Mouse (Mus musculus) layer of hippocampus, postnatal 25 days (tissue): Measurements from ENCODE around the gene Psmb11. TPM values are rescaled to one million over a fixed set of nuclear protein-coding genes. Genes with fewer than 3 reads are reported as not detected.

Experiments used
- DNase-seq, 2 experiments: peaks; one replicate each; pipeline ENCODE4 v3.0.0; 2022; ENCODE audit warnings: mixed read lengths in 2 of 2, low spot score in 1 of 2; ENCODE audit errors: extremely low spot score in 1 of 2
- total RNA-seq, 2 experiments: library from RNA; stranded (reverse); gene quantifications; 2 replicates each; pipeline ENCODE4 v1.2.3; 2021

The Psmb11 gene
- under 1 TPM; 0.16 to 0.32 TPM for total RNA-seq

DNA sequence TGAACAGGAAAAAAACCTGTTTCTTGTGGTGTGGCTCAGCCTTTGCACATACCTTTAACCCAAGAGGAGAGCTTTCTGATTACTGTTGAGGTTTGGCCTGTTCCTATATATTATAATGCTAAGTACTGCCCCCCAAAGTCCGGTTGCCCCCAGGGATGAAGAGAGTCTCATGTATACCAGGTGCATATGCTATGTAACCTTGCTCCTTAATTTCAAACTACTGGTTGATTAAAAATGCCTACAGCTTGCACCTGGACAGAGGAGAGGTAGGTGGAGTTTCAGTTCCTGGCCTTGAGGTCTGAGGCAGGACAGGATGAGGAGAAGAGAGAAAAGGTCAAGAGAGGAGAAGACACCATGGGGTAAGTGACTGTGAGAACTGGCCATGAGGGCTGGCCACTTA is at the start of gene Psmb11:
Gene Psmb11 (plus strand): TSS at position 301 of the 400 bp plus-strand sequence.
- no peak for DNase-seq

DNA sequence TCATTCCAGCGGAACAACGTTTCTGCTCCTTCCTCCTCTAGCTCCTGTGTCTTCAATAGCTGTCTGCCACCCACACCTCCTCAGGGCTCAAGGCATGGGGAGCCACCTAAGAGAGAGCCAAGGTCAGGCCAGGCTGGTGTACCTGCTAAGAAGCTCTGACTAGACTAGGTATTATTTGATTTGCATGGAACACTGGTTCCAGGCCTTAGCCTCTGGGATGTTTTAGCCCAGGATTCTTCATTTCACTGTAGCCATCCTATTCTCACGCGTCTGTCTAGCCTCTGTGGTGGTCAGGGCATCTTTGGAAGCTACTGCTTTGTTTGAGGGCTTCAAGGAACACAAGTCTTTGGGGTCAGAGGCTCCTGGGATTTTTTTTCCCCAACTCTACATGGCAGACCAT is 49.1 kb upstream of the Psmb11 start:
- DNase-seq = no peak

DNA sequence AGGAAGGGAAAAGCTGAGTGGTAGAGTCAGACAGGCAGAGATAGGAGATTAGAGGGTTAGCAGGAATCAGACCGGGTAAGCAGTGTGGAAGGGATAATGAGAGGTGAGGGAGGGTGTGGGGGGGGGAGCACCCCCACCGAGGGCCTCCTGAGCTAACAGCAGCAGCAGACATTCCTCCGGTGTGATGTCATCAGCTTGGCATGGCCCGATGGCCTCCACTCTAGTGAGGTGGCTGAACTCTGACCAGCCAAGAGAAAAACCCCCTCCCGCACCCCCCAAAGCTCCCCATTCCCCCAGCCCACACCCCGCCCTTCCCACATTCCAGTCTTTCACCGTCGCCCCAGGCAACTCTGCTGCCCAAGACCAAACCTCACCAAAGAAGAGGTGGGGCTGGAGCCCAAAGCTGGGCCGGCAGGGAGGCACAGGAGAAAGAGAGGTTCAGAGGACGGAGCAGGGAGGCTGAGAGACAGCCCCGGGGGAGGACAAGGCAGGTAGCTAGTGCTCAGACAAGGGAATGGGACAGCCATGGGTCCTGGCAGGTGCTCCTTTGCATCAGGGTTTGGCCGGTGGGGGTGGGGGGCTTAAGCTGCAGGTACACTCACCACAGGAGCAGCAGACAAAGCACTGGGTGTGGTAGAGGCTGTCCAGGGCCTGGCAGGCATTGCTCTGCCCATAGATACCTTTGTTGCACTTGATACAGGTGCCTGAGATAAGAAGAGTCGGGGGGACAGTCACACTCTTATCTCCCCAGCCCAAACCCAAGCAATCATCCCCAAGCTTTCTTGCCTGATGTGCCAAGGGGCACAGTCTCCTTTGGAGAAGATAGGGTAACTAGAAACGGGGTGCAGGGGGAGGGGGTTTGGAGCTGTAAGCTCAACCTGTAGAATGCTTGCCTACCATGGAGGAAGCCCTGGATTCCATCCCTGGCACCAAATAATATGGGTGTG is 48.2 kb upstream of the Psmb11 start:
- DNase-seq = no peak

DNA sequence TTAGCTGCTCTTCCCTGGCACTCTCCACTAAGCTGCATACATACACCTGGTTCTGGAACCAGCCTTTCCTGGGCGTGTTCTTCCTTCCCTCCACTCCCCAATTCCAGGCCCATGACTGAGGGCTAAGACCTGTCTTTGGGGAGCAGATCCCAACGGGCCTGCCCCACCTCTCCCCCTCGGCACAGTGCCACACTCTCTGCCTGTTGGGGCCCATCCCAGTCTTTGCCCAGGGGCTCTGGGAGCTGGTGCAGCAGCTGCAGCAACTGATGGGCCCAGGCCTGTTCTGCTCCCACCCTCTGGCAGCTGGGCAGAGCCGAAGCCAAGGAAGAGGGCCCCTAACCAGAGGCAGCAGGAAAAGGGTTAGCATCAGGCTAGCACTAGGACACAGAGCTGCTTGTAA is 47.0 kb upstream of the Psmb11 start:
- no peak for DNase-seq

DNA sequence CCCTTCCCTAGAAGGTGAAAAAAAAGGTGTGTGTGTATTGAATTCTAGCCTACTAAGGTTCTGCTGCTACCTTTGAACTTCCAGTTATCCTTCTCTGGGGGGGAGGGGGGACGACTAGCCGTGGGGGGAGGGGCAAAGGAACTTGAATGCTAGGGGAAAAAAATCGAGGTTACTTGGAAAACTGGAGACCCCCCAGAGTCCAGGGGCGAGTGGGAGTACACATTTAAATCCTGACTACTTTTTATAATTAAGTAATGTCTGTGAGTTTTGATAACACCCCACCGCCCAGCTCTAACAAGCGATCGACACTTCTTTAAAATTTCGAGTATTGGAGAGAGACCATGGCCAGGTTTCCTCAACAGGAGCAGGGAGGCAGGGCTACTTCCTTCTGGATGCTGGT is 46.2 kb upstream of the Psmb11 start:
- DNase-seq = no peak

DNA sequence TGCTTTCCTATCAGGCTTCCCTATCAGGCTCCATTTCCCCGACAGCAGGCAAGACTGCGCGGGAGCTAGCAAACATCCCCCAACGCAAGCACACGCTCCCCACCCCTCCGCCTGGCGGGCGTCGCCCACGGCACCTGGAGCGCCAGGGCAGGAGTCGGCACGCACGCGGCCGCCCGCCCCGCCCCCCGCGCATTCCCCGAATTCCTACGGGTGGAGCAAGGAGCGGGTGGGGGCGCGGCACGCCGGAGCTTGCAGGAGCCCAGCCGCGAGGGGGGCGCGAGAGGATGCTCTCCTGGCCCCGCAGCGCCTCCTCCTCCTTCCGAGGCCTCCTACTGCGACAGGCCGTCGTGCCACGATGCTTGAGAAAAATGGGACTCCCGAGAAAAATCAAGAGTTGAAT is 45.6 kb upstream of the Psmb11 start:
- DNase-seq = no peak

DNA sequence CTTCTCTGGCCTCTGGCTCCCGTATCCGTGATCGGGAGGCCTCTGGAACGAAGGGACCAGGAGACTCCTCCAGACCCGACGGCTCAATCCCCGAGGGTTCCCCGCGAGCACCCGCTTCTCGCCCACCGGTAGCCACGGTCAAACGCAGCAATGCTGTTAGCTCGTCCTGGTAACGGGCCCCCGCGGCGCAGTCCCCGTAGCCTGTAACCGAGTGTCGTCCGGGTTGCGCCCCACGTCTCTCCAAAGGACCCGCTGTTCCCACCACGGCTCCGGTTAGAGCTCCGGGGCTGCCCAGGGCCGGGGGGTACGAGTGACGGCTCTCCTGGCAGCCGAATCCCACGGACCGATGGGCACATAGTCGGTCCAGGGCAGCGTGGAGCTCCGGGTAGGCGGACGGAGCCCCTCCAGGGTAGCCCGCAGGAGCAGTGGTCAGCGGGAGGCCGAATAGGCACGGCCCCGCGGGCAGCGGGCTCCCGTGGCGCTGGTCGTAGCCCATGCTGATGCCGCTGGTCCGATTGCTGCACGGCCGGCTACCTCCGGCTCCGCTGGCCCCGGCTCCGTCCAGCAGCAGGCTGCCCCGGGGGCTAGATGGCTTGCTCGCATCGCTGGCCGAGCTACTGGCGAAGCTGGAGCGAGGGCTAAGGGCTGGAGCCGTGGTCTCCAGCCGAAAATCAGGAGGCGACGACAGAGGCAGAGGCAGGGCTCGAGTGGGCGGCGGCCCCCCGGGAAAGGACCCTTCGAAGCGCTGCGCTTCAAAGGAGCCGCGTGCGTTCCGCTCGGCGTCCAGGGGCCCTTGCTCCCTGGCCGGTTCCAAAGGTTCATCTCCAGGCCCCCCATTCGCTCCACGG is 44.8 kb upstream of the Psmb11 start:
- no peak for DNase-seq

DNA sequence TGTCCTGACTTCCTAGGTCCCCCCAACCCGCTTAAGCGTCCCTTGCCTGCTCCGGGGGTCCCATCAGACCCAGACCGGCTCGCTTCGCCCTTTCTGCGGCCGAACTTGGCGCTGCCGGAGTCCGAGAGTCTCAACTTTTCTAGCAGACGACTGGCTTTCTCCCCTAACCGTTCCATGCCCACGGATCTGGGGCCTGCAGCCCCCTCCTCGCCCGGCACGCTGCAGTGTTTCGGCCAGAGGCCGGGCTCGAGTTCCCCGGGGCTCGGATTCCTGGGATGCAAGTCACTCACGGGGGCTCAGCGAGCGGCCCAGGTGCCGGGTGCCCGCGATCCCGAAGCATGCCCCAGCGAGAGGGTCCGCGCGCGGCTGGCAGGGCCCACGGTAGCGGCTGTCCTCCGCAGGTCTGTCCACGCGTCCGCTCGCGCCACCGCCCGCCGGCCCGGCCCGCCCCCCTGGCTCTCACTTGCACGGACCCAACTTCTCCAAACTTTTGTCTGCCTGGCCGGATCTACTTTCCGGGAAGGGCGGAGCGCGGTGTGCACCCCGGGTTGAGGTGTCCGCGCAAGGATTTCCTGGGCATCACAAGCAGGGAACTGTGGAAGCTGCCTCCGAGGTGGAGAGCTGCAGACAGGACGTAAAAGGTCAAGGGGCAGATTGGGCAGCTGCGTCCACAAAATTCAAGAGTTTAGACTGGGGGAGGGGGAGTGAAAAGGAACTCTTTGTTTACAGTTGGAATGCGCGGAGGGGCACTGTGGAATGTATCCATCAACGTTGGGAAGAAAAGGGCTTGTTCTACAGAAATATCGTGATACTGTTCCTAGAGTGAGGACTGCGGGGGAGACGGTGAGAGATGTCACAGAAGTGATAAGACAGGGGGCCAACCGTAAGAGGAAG is 43.9 kb upstream of the Psmb11 start, which contains the start of gene Ajuba:
Gene Ajuba (minus strand): TSS at position 470 of the 894 bp plus-strand sequence.
- DNase-seq = peak; percentile 33 to 51

DNA sequence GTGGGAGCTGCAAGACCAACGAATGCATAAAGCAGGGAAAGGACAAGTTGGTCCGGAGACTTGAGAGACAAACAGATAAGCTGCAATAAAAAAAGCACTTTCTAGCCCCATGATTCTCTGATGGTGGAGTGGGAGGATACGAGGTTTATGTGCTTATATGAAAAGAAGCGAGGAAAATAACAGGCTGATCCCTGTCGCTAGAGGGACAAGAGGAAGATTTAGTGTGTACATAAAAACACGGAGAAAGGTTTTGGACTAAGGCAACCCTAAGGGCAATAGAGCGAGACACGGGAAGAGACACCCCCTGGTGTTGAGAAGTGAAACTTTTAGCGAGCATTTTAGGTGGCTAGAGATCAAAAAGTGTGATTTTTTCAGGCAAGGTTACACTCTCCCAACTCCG is 43.2 kb upstream of the Psmb11 start:
- no peak for DNase-seq

DNA sequence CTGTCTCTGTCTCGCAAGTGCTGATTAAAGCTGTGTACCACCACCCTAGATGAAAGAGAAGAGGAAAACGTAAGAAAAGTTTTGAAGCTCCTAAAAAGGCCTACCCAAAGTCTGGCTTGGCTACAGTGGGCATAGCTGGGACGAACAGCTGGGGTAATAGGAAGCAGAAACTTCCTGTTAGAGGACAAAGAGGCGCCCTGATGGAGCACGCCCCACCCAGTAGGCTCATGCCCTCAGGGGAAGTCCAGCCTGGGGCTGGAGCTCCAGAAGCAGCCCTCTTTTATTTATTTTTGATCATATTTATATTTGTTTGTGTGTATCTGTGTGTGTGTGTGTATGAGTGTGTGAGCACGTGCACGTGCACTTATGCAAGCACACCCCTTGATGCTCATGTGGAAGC is 41.6 kb upstream of the Psmb11 start:
- DNase-seq = no peak

DNA sequence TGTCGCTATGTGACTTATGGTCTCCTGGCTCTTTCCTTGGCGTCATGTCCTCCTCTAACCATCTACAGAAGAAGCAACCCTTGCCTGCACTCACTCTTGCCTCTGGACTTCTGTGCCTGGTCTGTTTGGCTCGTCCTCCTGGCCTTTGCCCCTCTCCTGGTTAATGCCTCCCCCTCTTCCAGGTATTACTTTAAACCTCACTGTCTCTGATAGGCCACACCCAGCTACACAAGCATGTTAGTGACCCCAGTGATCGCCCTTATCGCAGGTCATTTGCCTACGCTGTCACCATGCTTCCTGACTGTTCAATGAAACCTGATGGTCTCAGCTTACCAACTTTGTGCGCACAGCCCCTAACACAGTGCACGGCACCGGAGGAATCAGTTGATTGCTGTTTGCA is 38.7 kb upstream of the Psmb11 start:
- no peak for DNase-seq

DNA sequence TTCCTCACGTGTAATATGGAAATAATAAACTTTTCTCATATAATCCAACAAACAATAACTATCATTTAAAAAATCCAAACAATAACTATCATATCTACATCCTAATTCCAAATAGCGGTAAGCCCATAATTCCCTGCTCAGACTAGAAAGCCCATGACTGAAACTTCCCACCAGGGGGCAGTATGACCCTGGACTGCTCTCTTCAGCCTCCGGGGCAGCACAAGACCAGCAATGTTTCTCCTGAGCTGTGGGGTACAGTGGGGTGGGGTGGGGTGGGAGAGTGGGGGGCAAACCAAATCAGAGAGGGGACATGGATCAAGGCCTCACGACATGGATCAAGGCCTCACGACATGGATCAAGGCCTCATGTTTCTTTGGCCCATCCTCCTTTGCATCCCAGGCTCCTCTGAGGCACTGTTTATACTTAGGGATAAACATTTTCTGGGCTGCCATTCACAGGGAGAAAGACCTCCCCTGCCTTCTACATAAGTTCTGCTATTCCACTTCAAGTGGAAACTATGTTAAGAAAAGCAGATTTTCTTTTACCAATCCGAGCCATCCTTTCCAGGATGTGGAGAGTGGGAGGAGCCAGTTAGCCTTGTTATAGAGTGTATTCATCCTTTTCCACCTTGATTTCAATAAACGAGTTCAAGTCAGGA is 37.4 kb upstream of the Psmb11 start:
- DNase-seq = peak in 1 of 2 experiments; percentile 66

DNA sequence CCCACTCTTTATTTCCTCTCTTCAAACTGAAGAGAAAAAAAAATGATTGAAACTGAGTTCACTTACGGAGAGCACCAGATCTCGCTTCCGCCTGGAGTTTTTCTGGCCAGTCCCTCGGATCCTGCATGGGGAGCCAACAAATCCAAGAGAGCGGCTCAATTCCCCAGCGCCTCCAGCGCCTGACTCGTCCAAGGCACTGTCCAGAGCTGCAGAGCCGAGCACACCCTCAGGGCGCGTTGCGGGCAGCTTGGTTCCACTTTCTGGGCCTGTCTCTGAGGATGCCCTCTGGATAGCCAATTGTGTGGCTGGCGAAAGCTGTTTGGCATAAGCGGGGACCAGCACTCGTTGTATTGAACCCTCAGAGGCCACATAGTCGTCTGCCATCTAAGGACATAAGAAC is 30.2 kb upstream of the Psmb11 start:
- DNase-seq = no peak

DNA sequence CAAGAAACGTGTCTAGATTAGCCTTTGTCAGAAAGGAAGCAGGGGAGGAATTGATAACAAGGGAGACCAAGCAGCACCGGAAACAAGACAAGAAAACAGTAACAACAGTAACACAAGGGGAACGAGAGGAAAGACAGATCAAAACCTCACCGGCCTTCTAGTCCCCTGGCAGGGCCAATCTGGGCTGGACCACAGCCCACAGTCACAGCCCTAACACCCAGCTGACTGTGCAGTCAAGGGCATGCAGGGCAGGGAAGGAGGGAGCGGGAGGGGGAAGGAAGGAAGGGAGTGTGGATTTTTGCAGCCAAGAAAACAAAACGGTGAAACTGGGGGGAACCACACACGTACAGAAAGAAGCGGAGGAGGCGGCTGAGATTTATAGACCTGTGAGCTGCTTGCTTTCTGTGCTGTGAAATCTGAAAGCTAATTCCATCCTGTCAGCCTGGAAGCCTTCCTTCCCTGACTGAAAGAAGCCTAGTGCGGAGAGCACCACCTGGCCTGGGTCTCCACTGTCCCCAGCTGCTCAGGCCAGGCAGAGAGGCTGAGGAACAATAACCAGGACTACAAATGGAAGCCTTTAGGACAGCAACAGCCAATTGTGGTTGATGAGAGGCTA is 28.8 kb upstream of the Psmb11 start:
- DNase-seq = no peak

DNA sequence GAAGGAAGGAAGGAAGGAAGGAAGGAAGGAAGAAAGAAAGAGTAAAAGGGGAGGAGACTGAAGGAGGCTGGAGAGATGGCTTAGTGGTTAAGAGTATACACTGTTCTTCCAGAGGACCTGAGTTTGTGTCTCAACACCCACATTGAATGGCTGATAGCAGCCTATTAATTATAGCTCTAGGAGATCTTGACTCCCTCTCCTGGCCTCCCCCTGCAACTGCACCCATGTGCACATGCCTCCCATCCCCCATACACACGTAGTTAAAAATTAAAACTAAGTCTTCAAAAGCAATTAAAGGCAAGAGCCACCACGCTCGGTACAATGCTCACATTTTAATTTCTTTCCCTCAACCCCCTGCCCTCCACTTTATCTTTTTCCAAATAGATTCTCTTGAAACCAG is 27.2 kb upstream of the Psmb11 start:
- DNase-seq = no peak

DNA sequence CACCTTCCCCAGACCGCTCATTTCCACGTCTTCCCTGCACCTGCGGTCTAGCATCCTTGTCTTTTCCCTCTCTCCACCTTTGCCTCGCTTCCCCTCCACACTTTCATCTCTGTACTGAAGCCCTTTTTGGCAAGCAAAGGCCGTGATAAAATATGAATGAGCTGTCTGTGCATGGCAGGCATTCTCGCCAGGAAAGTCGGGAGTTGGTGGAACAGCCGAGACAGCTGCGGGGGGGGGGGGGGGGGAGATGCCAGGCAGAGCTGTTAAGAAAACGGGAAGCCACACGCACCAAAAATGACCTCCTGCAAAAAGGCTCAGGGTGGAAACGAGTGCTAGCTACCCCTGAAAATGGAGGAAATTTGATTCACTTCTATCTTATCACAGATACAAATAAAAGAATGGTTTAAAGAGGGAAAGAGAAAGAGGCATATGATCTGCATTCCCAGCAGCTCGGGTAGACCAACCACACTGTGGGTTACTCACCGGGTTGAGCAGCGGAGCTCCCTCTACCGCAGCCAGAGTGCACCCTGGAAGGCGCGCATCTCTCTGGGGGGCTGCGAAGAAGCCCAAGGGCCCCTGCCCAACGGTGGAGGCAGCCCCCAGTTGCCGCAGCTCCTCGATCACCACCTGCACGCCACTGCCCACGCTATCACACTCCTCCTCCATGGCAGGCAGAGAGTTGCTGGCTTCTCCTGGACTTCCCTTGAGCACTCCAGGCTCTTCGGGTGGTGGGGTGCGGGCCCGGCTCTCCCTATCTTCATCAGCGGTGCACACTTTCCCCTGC is 26.4 kb upstream of the Psmb11 start:
- no peak for DNase-seq

DNA sequence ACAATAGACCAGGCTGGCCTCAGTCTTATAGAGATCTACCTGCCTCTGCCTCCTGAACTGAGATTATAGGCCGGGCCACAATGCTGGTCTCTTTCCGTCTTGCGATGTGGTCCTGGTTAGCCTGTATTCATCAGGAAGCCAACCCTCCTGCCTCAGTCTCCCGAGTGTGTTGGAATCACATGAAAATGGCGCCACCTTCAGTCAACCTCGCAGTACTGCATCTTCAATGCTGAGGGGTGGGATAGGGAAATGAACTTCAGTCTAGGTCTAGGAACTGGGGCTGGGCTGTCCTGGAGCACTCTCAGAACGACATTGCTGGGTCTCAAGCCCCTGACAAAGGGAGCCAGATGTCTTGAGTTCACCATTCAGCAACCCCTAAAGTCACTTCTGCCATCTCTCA is 24.1 kb upstream of the Psmb11 start:
- no peak for DNase-seq

DNA sequence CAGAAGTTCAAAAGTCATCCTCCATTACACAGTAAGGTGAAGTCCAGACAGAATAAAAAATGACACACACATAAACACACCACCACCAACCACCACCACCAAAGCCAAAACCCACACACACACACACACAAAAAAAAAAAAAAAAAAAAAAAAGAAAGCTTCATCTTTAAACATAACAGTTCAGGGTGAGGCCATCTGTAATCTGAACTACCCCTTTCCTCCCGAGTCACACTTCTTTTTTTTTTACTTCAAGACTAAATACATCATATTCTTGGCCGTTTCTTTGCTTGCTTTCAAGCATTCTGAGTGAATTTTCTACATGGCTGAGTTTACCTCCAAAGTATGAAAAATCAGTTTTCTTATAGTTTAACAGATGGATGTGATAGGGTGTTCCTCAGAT is 19.6 kb upstream of the Psmb11 start:
- DNase-seq = no peak

DNA sequence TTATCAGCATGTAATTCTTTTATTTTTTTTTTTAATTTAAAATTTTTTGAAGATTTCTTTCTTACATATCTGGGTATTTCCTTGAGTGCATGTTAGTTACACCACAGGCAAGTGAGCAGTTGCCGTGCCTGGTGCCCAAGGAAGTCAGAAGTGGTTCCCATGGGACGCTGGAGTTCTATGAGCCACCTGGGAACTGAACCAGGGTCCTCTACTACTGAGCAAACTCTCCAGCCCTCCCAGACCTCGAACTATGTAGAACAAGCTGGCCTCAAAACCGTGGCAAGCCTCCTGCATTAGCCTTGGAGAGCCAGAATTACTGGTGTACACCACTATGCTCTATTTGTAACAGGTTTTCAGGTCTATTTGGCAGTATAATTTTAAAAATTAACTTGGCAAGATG is 18.6 kb upstream of the Psmb11 start:
- no peak for DNase-seq
